Mouse (Mus musculus): ENCODE measurements around the gene Emc9.

DNA sequence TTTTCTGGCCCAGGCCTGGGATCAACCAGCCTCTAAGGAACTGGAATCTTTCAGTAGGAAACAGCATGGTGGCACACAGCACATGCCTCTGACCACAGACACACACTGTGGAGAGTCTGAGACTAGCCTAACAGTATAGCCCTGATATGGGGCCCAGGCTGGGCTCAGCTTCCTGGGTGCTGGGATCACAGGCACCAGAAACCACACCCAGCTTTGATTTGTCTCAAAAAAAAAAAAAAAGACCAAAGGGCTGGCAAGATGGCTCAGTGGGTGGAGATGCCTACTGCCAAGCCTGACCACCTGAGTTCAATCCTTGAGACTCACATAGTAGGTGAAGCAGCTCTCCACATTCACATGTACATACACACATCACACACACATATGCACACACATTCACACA is 30.5 kb downstream of the Emc9 start:
- TF ChIP-seq CTCF (IDR thresholded peaks at IDR 0.05; ENCODE audit: control insufficient read depth, insufficient read depth, low read length) (no peak), POLR2A (IDR thresholded peaks at IDR 0.05; ENCODE audit: borderline replicate concordance, control insufficient read depth, low read depth, low read length) (no peak)

Measured in bone marrow, adult 2 months (tissue).